Mouse (Mus musculus) layer of hippocampus, adult 9-10 months (tissue): ENCODE data around the gene Cidec.

Source experiments
- DNase-seq: peaks from one replicate; pipeline ENCODE4 v3.0.0; 2022; ENCODE audit warnings: low spot score

Cidec gene

GRCm38 (mm10) chr6:113406683-113407082, 28.9 kb downstream of the Cidec start:
- no peak for DNase-seq

- DNase-seq, result no peak
Measured at GRCm38 (mm10) chr6:113405483-113405882, 30.1 kb downstream of the Cidec start.

- DNase-seq, result no peak
Measured at GRCm38 (mm10) chr6:113404649-113405448, 30.7 kb downstream of the Cidec start.

GRCm38 (mm10) chr6:113402094-113402493, 33.5 kb downstream of the Cidec start:
- DNase-seq, result no peak

GRCm38 (mm10) chr6:113396270-113397030, 39.1 kb downstream of the Cidec start:
- DNase-seq, result no peak

- no peak for DNase-seq
Measured at GRCm38 (mm10) chr6:113395501-113395900, 40.1 kb downstream of the Cidec start.

GRCm38 (mm10) chr6:113394811-113395210, 40.7 kb downstream of the Cidec start:
- no peak for DNase-seq

- no peak for DNase-seq
Measured at GRCm38 (mm10) chr6:113393951-113394350, 41.6 kb downstream of the Cidec start.

GRCm38 (mm10) chr6:113392387-113393071, 43.0 kb downstream of the Cidec start:
- DNase-seq, result no peak

GRCm38 (mm10) chr6:113392015-113392386, 43.6 kb downstream of the Cidec start:
- no peak for DNase-seq

- no peak for DNase-seq
Measured at GRCm38 (mm10) chr6:113390715-113391114, 44.8 kb downstream of the Cidec start.

- DNase-seq, result no peak
Measured at GRCm38 (mm10) chr6:113388960-113389359, 46.6 kb downstream of the Cidec start, which contains the start of gene Ttll3. TSS of gene Ttll3 (plus strand) at chr6:113389260.

- DNase-seq, result no peak
Measured at GRCm38 (mm10) chr6:113386025-113386424, 49.5 kb downstream of the Cidec start.

- DNase-seq, result no peak
Measured at GRCm38 (mm10) chr6:113385160-113385714, 50.3 kb downstream of the Cidec start.

GRCm38 (mm10) chr6:113384351-113384927, 51.1 kb downstream of the Cidec start:
- DNase-seq, result no peak

GRCm38 (mm10) chr6:113380480-113380879, 55.1 kb downstream of the Cidec start:
- no peak for DNase-seq

GRCm38 (mm10) chr6:113379246-113379645, 56.3 kb downstream of the Cidec start:
- no peak for DNase-seq

GRCm38 (mm10) chr6:113377496-113378385, 57.8 kb downstream of the Cidec start, which contains the start of the genes Tada3 and Arpc4:
TSS of gene Tada3 (minus strand) at chr6:113377883.
TSS of gene Arpc4 (plus strand) at chr6:113378115.
- DNase-seq, result peak; percentile 88

- DNase-seq, result no peak
Measured at GRCm38 (mm10) chr6:113377172-113377495, 58.4 kb downstream of the Cidec start.
